Mouse (Mus musculus): ENCODE measurements around the gene 9130213A22Rik.

9130213A22Rik gene

GRCm38 (mm10) chr11:69074776-69075069, 47.7 kb downstream of the 9130213A22Rik start:
- DNase-seq (ENCODE audit: low spot score), result no peak

- no peak for DNase-seq (ENCODE audit: low spot score)
Observed at GRCm38 (mm10) chr11:69073951-69074775, 48.2 kb downstream of the 9130213A22Rik start.

- peak; percentile 95 for DNase-seq (ENCODE audit: low spot score)
Observed at GRCm38 (mm10) chr11:69073065-69073888, 49.1 kb downstream of the 9130213A22Rik start.

GRCm38 (mm10) chr11:69072666-69073064, 49.7 kb downstream of the 9130213A22Rik start:
- no peak for DNase-seq (ENCODE audit: low spot score)

- no peak for DNase-seq (ENCODE audit: low spot score)
Observed at GRCm38 (mm10) chr11:69072234-69072633, 50.2 kb downstream of the 9130213A22Rik start.

GRCm38 (mm10) chr11:69071262-69071661, 51.1 kb downstream of the 9130213A22Rik start:
- DNase-seq (ENCODE audit: low spot score), result no peak

- peak; percentile 93 for DNase-seq (ENCODE audit: low spot score)
Observed at GRCm38 (mm10) chr11:69070590-69071222, 51.7 kb downstream of the 9130213A22Rik start, which contains the start of gene Tmem107. Tmem107 (plus strand) TSS chr11:69070806.

- no peak for DNase-seq (ENCODE audit: low spot score)
Observed at GRCm38 (mm10) chr11:69070093-69070492, 52.3 kb downstream of the 9130213A22Rik start.
